Mouse (Mus musculus): ENCODE results near the gene Pgd. TPM values are rescaled to one million over a fixed set of nuclear protein-coding genes. Genes with fewer than 3 reads are reported as not detected.
"Not testable (repeated sequence)": the region's sequence is repeated elsewhere in the genome, so short reads cannot be mapped to it uniquely, and the experiment has no call there.

The Pgd gene
- polyA plus RNA-seq, 1 experiment = 3.6 TPM

GRCm38 (mm10) chr4:149172666-149173065, 6.1 kb upstream of the Pgd start:
- H3K27me3 ChIP-seq (ENCODE audit: control insufficient read depth) = no peaks in the 10 kb centered on the region
- H3K4me3 ChIP-seq (replicated peaks) = no peak overlapping the region
- TF ChIP-seq GATA1 (IDR thresholded peaks at IDR 0.05; ENCODE audit: low read length) = no peak
- TF ChIP-seq TAL1 (IDR thresholded peaks at IDR 0.05; ENCODE audit: low read length) = no peak
- H3K36me3 ChIP-seq (ENCODE audit: control insufficient read depth) = no peaks in the 10 kb centered on the region
- H3K9me3 ChIP-seq (ENCODE audit: control insufficient read depth, low read length) = no peaks in the 10 kb centered on the region
- peaks cover 26% of the 10 kb centered on the region for H3K4me1 ChIP-seq (ENCODE audit: control insufficient read depth)

- Histone ChIP-seq H3K9me3 (ENCODE audit: control insufficient read depth, low read length) (no peaks in the 10 kb centered on the region), H3K36me3 (ENCODE audit: control insufficient read depth) (no peaks in the 10 kb centered on the region), H3K27me3 (ENCODE audit: control insufficient read depth) (no peaks in the 10 kb centered on the region), H3K4me1 (ENCODE audit: control insufficient read depth) (peaks cover 31% of the 10 kb centered on the region), H3K4me3 (replicated peaks) (no peak overlapping the region)
- TF ChIP-seq GATA1 (IDR thresholded peaks at IDR 0.05; ENCODE audit: low read length) (no peak), TAL1 (IDR thresholded peaks at IDR 0.05; ENCODE audit: low read length) (no peak)
Measured at GRCm38 (mm10) chr4:149172083-149172482, 5.5 kb upstream of the Pgd start.

DNA sequence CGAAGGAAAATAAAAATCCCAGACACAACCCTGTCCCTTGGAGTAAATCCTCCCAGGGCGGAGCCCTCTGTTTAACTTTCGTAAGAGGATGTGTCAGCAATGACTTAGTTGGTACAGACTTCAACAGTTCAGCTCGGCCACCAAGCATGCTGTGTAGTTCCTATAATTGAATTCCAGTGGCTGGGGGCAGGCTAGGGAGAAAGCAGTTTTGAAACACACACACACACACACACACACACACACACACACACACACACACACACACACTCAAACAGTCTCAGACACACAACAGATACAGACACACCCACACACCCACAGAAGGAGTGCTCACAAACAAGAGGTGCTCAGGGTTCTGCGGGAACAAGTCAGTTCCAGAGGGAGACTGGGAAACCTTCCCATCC, 5.0 kb upstream of the Pgd start:
- no peak for TF ChIP-seq GATA1 (IDR thresholded peaks at IDR 0.05; ENCODE audit: low read length)
- TF ChIP-seq TAL1 (IDR thresholded peaks at IDR 0.05; ENCODE audit: low read length) = no peak
- Histone ChIP-seq H3K9me3 (ENCODE audit: control insufficient read depth, low read length) (no peaks in the 10 kb centered on the region), H3K27me3 (ENCODE audit: control insufficient read depth) (no peaks in the 10 kb centered on the region), H3K36me3 (ENCODE audit: control insufficient read depth) (no peaks in the 10 kb centered on the region), H3K4me1 (ENCODE audit: control insufficient read depth) (peaks cover 36% of the 10 kb centered on the region), H3K4me3 (replicated peaks) (no peak overlapping the region)

DNA sequence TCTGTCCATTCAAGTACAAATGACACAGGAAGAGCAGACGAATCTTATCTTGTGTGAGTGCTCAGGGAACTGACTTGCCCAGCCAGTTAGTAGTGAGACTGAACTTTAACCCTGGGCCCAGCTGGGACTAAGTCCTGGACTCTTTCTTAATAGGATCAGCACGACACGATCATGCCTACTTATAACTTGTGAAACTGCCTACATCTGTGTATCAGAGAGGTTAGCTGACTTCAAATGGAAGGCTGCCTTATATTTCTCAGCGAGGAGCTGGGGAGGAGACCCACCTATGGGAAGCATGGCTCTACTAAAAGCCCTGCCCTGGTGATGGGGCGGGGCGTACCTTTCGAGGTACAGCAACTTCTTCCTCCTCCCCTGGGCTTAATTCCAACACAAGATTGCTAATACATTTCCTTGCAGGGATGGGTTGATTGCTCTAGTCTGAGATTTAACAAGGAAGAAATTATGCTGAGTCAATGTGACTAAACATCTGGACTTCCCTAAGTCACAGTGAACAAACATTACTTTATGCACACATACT, 3.9 kb upstream of the Pgd start:
- H3K27me3 ChIP-seq (ENCODE audit: control insufficient read depth) = no peaks in the 10 kb centered on the region
- H3K4me3 ChIP-seq (replicated peaks) = no peak overlapping the region
- H3K9me3 ChIP-seq (ENCODE audit: control insufficient read depth, low read length) = no peaks in the 10 kb centered on the region
- peaks cover 46% of the 10 kb centered on the region for H3K4me1 ChIP-seq (ENCODE audit: control insufficient read depth)
- no peaks in the 10 kb centered on the region for H3K36me3 ChIP-seq (ENCODE audit: control insufficient read depth)
- TF ChIP-seq TAL1 (IDR thresholded peaks at IDR 0.05; ENCODE audit: low read length) (no peak), GATA1 (IDR thresholded peaks at IDR 0.05; ENCODE audit: low read length) (no peak)

GRCm38 (mm10) chr4:149169926-149170325, 3.4 kb upstream of the Pgd start:
- H3K36me3 ChIP-seq (ENCODE audit: control insufficient read depth); H3K27me3 ChIP-seq (ENCODE audit: control insufficient read depth); H3K9me3 ChIP-seq (ENCODE audit: control insufficient read depth, low read length); H3K4me3 ChIP-seq (replicated peaks): not testable (repeated sequence)
- H3K4me1 ChIP-seq (ENCODE audit: control insufficient read depth) = peaks cover 51% of the 10 kb centered on the region

DNA sequence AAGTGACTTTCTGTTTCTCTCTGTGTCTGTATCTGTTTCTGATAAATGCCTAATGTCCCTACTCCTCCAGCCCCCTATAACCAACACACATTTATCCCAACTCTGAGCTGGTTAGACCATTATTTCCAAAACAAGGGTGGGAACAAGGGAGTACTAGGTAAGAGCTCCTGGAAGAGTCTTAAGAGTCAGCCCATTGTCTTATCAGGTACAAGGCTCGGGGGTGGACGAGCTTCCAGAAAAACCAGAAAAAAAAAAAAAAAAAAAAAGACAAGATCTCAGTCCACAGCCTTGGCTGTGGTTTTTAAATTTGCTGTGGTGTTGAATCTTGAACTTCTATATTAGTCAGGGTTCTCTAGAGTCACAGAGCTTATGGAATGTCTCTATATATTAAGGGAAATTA, 1.4 kb upstream of the Pgd start:
- Histone ChIP-seq H3K27me3 (ENCODE audit: control insufficient read depth) (no peaks in the 10 kb centered on the region), H3K4me3 (replicated peaks) (peak overlapping the region; percentile 76), H3K9me3 (ENCODE audit: control insufficient read depth, low read length) (no peaks in the 10 kb centered on the region), H3K36me3 (ENCODE audit: control insufficient read depth) (peaks cover 5% of the 10 kb centered on the region), H3K4me1 (ENCODE audit: control insufficient read depth) (peaks cover 55% of the 10 kb centered on the region)
- TF ChIP-seq TAL1 (IDR thresholded peaks at IDR 0.05; ENCODE audit: low read length) (no peak), GATA1 (IDR thresholded peaks at IDR 0.05; ENCODE audit: low read length) (no peak)

DNA sequence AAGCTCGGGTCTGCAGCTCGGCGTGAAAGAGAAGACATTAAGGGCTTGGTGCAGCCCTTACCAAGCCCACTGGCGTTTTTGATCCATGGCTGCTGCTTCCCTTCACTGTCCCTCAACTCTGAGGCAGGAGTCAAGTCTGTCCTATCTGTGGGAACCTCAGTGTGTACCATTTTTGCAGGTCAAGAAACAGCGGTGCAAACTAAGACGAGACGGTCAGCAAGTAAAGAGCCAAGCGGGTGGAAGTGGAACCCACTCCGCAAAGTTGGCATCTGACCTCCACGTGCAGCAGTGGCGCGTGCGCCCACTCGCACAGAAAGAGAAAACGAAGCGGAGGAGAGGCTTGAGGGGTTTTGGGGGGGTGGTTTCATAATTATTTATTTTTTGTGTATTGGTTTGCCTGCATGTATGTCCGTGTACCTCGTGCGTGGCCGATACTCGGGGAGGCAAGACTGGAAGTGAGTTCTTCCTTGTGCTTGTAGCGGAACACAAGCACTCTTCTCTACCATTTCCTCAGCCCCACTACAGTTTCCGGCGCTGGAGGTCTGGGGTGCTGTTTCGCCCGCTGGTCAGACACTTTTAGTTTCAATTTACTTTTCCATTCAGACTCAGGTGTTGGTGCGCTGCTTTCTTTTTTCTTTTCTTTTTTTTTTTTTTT, 513 bp upstream of the Pgd start:
- Histone ChIP-seq H3K27me3 (ENCODE audit: control insufficient read depth) (no peaks in the 10 kb centered on the region), H3K4me1 (ENCODE audit: control insufficient read depth) (peaks cover 56% of the 10 kb centered on the region), H3K4me3 (replicated peaks) (peak overlapping the region; percentile 76), H3K9me3 (ENCODE audit: control insufficient read depth, low read length) (no peaks in the 10 kb centered on the region), H3K36me3 (ENCODE audit: control insufficient read depth) (peaks cover 7% of the 10 kb centered on the region)
- TF ChIP-seq TAL1 (IDR thresholded peaks at IDR 0.05; ENCODE audit: low read length) = no peak
- no peak for TF ChIP-seq GATA1 (IDR thresholded peaks at IDR 0.05; ENCODE audit: low read length)

DNA sequence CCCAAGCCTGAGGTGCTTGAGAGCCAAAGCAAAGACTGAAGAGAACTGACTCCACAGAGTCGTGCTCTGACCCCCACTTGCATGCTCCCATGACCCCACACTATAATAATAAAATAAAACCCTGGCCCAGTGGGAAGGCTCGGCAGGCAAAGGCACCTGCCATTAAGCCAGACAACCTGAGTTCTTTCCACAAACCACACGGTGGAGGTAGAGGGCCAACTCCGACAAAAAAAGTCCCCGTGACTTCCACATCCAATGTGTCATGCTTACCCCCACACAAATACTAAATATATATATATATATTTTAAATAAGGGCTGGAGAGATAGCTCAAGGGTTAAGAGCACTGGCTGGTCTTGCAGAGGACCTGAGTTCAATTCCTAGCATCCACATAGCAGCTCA, 2.4 kb downstream of the Pgd start:
- Histone ChIP-seq H3K9me3 (ENCODE audit: control insufficient read depth, low read length) (no peaks in the 10 kb centered on the region), H3K4me1 (ENCODE audit: control insufficient read depth) (peaks cover 38% of the 10 kb centered on the region), H3K27me3 (ENCODE audit: control insufficient read depth) (no peaks in the 10 kb centered on the region), H3K36me3 (ENCODE audit: control insufficient read depth) (peaks cover 32% of the 10 kb centered on the region), H3K4me3 (replicated peaks) (no peak overlapping the region)
- no peak for TF ChIP-seq TAL1 (IDR thresholded peaks at IDR 0.05; ENCODE audit: low read length)
- TF ChIP-seq GATA1 (IDR thresholded peaks at IDR 0.05; ENCODE audit: low read length) = no peak

GRCm38 (mm10) chr4:149163196-149163595, 3.4 kb downstream of the Pgd start:
- Histone ChIP-seq H3K9me3 (ENCODE audit: control insufficient read depth, low read length) (no peaks in the 10 kb centered on the region), H3K4me3 (replicated peaks) (no peak overlapping the region), H3K27me3 (ENCODE audit: control insufficient read depth) (no peaks in the 10 kb centered on the region), H3K4me1 (ENCODE audit: control insufficient read depth) (peaks cover 33% of the 10 kb centered on the region), H3K36me3 (ENCODE audit: control insufficient read depth) (peaks cover 41% of the 10 kb centered on the region)
- no peak for TF ChIP-seq TAL1 (IDR thresholded peaks at IDR 0.05; ENCODE audit: low read length)
- TF ChIP-seq GATA1 (IDR thresholded peaks at IDR 0.05; ENCODE audit: low read length) = no peak

- TF ChIP-seq GATA1 (IDR thresholded peaks at IDR 0.05; ENCODE audit: low read length) (no peak), TAL1 (IDR thresholded peaks at IDR 0.05; ENCODE audit: low read length) (no peak)
- H3K9me3 ChIP-seq (ENCODE audit: control insufficient read depth, low read length) = no peaks in the 10 kb centered on the region
- peaks cover 17% of the 10 kb centered on the region for H3K4me1 ChIP-seq (ENCODE audit: control insufficient read depth)
- H3K36me3 ChIP-seq (ENCODE audit: control insufficient read depth) = peaks cover 60% of the 10 kb centered on the region
- H3K27me3 ChIP-seq (ENCODE audit: control insufficient read depth) = no peaks in the 10 kb centered on the region
- no peak overlapping the region for H3K4me3 ChIP-seq (replicated peaks)
Measured at GRCm38 (mm10) chr4:149161166-149161565, 5.4 kb downstream of the Pgd start.

All from erythroblast, embryonic 14.5 days (primary cell).